Mouse (Mus musculus) brain, embryonic 14.5 days (tissue): ENCODE measurements at regions not wholly inside any gene's neighbourhood (a gene's known extent, or its start where the extent isn't known, plus 50 kb on each side); places are given as distances from the start of the nearest gene placed in this dataset.

Experiments
- CTCF ChIP-seq: fragments of 200-500 bp; IDR thresholded peaks from 2 replicates; pipeline ENCODE4 v1.5.1; 2012; ENCODE audit warnings: inconsistent platforms, mild to moderate bottlenecking, moderate library complexity, borderline replicate concordance; ENCODE audit not compliant: insufficient read depth, insufficient read length; ENCODE audit errors: extremely low read depth
- POLR2A ChIP-seq: fragments of 200-500 bp; IDR thresholded peaks from 2 replicates; pipeline ENCODE4 v1.6.1; 2012; ENCODE audit warnings: mild to moderate bottlenecking, inconsistent platforms, borderline replicate concordance; ENCODE audit not compliant: poor library complexity, insufficient read depth, insufficient read length, severe bottlenecking; ENCODE audit errors: extremely low read depth

DNA sequence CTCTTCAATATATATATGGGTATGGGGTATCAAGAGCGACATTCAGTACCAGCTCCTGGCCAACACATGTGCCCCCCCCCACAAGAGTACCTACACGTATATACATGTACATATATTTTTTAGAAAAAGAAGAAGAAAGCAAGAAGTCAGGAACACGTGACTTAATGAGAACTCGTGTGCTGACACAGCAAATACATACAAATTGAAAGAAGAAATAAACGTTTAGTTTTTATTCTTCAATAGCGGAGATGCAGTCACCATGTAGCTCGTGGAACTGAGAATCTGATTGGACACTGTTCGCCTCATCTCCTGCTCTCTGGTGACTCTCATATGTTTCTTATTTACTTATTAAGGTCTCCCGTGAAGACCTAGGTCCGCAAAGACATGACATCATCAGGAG, 80.3 kb upstream of the Six2 start:
- TF ChIP-seq CTCF (no peak), POLR2A (no peak)
